Mouse (Mus musculus): ENCODE results near the gene Ryr3. TPM values are rescaled to one million over a fixed set of nuclear protein-coding genes. Genes with fewer than 3 reads are reported as not detected.

The Ryr3 gene
- polyA plus RNA-seq, 1 experiment from 2014 or later: 0.56 TPM

- WGBS: 79% methylated on average over 11 of the region's 11 CpGs
- Histone ChIP-seq H3K27ac (no peak overlapping the region), H3K9ac (no peak overlapping the region), H3K4me2 (no peak overlapping the region), H3K9me3 (replicated peaks) (no peaks in the 10 kb centered on the region), H3K36me3 (no peaks in the 10 kb centered on the region), H3K4me3 (replicated peaks) (no peak overlapping the region), H3K4me1 (no peaks in the 10 kb centered on the region), H3K27me3 (no peaks in the 10 kb centered on the region)
- no peak for ATAC-seq (replicated peaks; ENCODE audit: low FRiP score)
Measured at GRCm38 (mm10) chr2:113008961-113009740, 207.7 kb downstream of the Ryr3 start.

- Histone ChIP-seq H3K9ac (no peak overlapping the region), H3K4me3 (replicated peaks) (no peak overlapping the region), H3K27me3 (no peaks in the 10 kb centered on the region), H3K4me1 (no peaks in the 10 kb centered on the region), H3K4me2 (no peak overlapping the region), H3K9me3 (replicated peaks) (no peaks in the 10 kb centered on the region), H3K36me3 (no peaks in the 10 kb centered on the region), H3K27ac (no peak overlapping the region)
- no peak for ATAC-seq (replicated peaks; ENCODE audit: low FRiP score)
- WGBS: 82% methylated on average over 3 of the region's 3 CpGs
Measured at GRCm38 (mm10) chr2:112998498-112998897, 218.4 kb downstream of the Ryr3 start.

- Histone ChIP-seq H3K4me1 (no peaks in the 10 kb centered on the region), H3K4me2 (no peak overlapping the region), H3K9me3 (replicated peaks) (no peaks in the 10 kb centered on the region), H3K4me3 (replicated peaks) (no peak overlapping the region), H3K9ac (no peak overlapping the region), H3K27me3 (no peaks in the 10 kb centered on the region), H3K36me3 (no peaks in the 10 kb centered on the region), H3K27ac (no peak overlapping the region)
- WGBS: 50% methylated on average over 1 of the region's 1 CpGs
- no peak for ATAC-seq (replicated peaks; ENCODE audit: low FRiP score)
Measured at GRCm38 (mm10) chr2:112982908-112983510, 233.9 kb downstream of the Ryr3 start.

- no peak overlapping the region for H3K4me2 ChIP-seq
- no peak overlapping the region for H3K4me3 ChIP-seq (replicated peaks)
- H3K9ac ChIP-seq: no peak overlapping the region
- no peaks in the 10 kb centered on the region for H3K9me3 ChIP-seq (replicated peaks)
- WGBS: 80% methylated on average over 14 of the region's 14 CpGs
- ATAC-seq (replicated peaks; ENCODE audit: low FRiP score): no peak
- no peaks in the 10 kb centered on the region for H3K36me3 ChIP-seq
- no peak overlapping the region for H3K27ac ChIP-seq
- H3K4me1 ChIP-seq: no peaks in the 10 kb centered on the region
- no peaks in the 10 kb centered on the region for H3K27me3 ChIP-seq
Measured at GRCm38 (mm10) chr2:112966807-112967625, 249.9 kb downstream of the Ryr3 start.

- no peak for ATAC-seq (replicated peaks; ENCODE audit: low FRiP score)
- Histone ChIP-seq H3K4me3 (replicated peaks) (no peak overlapping the region), H3K36me3 (no peaks in the 10 kb centered on the region), H3K4me1 (no peaks in the 10 kb centered on the region), H3K27ac (no peak overlapping the region), H3K9me3 (replicated peaks) (no peaks in the 10 kb centered on the region), H3K27me3 (no peaks in the 10 kb centered on the region), H3K9ac (no peak overlapping the region), H3K4me2 (no peak overlapping the region)
- 93% methylated on average over 1 of the region's 1 CpGs for WGBS
Measured at GRCm38 (mm10) chr2:112948931-112949330, 268.0 kb downstream of the Ryr3 start.

- WGBS: 64% methylated on average over 1 of the region's 1 CpGs
Measured at GRCm38 (mm10) chr2:112931776-112932175, 285.1 kb downstream of the Ryr3 start.

GRCm38 (mm10) chr2:112913796-112914195 lies 303.1 kb downstream of the Ryr3 start:
- H3K9me3 ChIP-seq (replicated peaks): no peaks in the 10 kb centered on the region
- no peak overlapping the region for H3K9ac ChIP-seq
- no peak overlapping the region for H3K27ac ChIP-seq
- H3K4me1 ChIP-seq: no peaks in the 10 kb centered on the region
- ATAC-seq (replicated peaks; ENCODE audit: low FRiP score): no peak
- no peaks in the 10 kb centered on the region for H3K27me3 ChIP-seq
- H3K4me2 ChIP-seq: no peak overlapping the region
- no peaks in the 10 kb centered on the region for H3K36me3 ChIP-seq
- no peak overlapping the region for H3K4me3 ChIP-seq (replicated peaks)

More at GRCm38 (mm10) chr2:112931776-112932175, 285.1 kb downstream of the Ryr3 start:
- no peaks in the 10 kb centered on the region for H3K4me1 ChIP-seq
- H3K9me3 ChIP-seq (replicated peaks): no peaks in the 10 kb centered on the region
- H3K4me3 ChIP-seq (replicated peaks): no peak overlapping the region
- no peaks in the 10 kb centered on the region for H3K27me3 ChIP-seq
- no peak for ATAC-seq (replicated peaks; ENCODE audit: low FRiP score)
- no peaks in the 10 kb centered on the region for H3K36me3 ChIP-seq
- no peak overlapping the region for H3K27ac ChIP-seq
- H3K4me2 ChIP-seq: no peak overlapping the region
- H3K9ac ChIP-seq: no peak overlapping the region

- Histone ChIP-seq H3K4me2 (no peak overlapping the region), H3K27ac (no peak overlapping the region), H3K27me3 (no peaks in the 10 kb centered on the region), H3K9ac (no peak overlapping the region), H3K4me1 (no peaks in the 10 kb centered on the region), H3K9me3 (replicated peaks) (no peaks in the 10 kb centered on the region), H3K4me3 (replicated peaks) (no peak overlapping the region), H3K36me3 (no peaks in the 10 kb centered on the region)
- no peak for ATAC-seq (replicated peaks; ENCODE audit: low FRiP score)
Measured at GRCm38 (mm10) chr2:112912611-112913010, 304.3 kb downstream of the Ryr3 start.

GRCm38 (mm10) chr2:112910579-112910978 lies 306.3 kb downstream of the Ryr3 start:
- ATAC-seq (replicated peaks; ENCODE audit: low FRiP score): no peak
- no peaks in the 10 kb centered on the region for H3K4me1 ChIP-seq
- H3K9me3 ChIP-seq (replicated peaks): no peaks in the 10 kb centered on the region
- H3K4me3 ChIP-seq (replicated peaks): no peak overlapping the region
- 81% methylated on average over 4 of the region's 4 CpGs for WGBS
- no peak overlapping the region for H3K27ac ChIP-seq
- no peak overlapping the region for H3K9ac ChIP-seq
- no peak overlapping the region for H3K4me2 ChIP-seq
- no peaks in the 10 kb centered on the region for H3K36me3 ChIP-seq
- no peaks in the 10 kb centered on the region for H3K27me3 ChIP-seq

- H3K4me1 ChIP-seq: no peaks in the 10 kb centered on the region
- no peaks in the 10 kb centered on the region for H3K27me3 ChIP-seq
- H3K36me3 ChIP-seq: no peaks in the 10 kb centered on the region
- H3K27ac ChIP-seq: no peak overlapping the region
- H3K4me2 ChIP-seq: no peak overlapping the region
- no peak overlapping the region for H3K4me3 ChIP-seq (replicated peaks)
- no peaks in the 10 kb centered on the region for H3K9me3 ChIP-seq (replicated peaks)
- H3K9ac ChIP-seq: no peak overlapping the region
- no peak for ATAC-seq (replicated peaks; ENCODE audit: low FRiP score)
- WGBS: 82% methylated on average over 4 of the region's 4 CpGs
Measured at GRCm38 (mm10) chr2:112909142-112909541, 307.8 kb downstream of the Ryr3 start.

GRCm38 (mm10) chr2:112900747-112901146 lies 316.1 kb downstream of the Ryr3 start:
- WGBS: 71% methylated on average over 5 of the region's 5 CpGs
- no peak overlapping the region for H3K4me3 ChIP-seq (replicated peaks)
- no peak for ATAC-seq (replicated peaks; ENCODE audit: low FRiP score)
- H3K9me3 ChIP-seq (replicated peaks): no peaks in the 10 kb centered on the region
- H3K27ac ChIP-seq: no peak overlapping the region
- no peaks in the 10 kb centered on the region for H3K27me3 ChIP-seq
- H3K4me2 ChIP-seq: no peak overlapping the region
- no peak overlapping the region for H3K9ac ChIP-seq
- H3K36me3 ChIP-seq: no peaks in the 10 kb centered on the region
- no peaks in the 10 kb centered on the region for H3K4me1 ChIP-seq

- Histone ChIP-seq H3K9ac (no peak overlapping the region), H3K4me3 (replicated peaks) (no peak overlapping the region), H3K27ac (no peak overlapping the region), H3K4me1 (no peaks in the 10 kb centered on the region), H3K36me3 (no peaks in the 10 kb centered on the region), H3K4me2 (no peak overlapping the region), H3K9me3 (replicated peaks) (no peaks in the 10 kb centered on the region), H3K27me3 (no peaks in the 10 kb centered on the region)
- 77% methylated on average over 4 of the region's 4 CpGs for WGBS
- no peak for ATAC-seq (replicated peaks; ENCODE audit: low FRiP score)
Measured at GRCm38 (mm10) chr2:112884456-112885114, 332.3 kb downstream of the Ryr3 start.

Measured in kidney, embryonic 15.5 days (tissue).